Mouse (Mus musculus): ENCODE data around the gene Rnaset2a. TPM values are rescaled to one million over a fixed set of nuclear protein-coding genes. Genes with fewer than 3 reads are reported as not detected.
"Not testable (repeated sequence)": the region's sequence is repeated elsewhere in the genome, so short reads cannot be mapped to it uniquely, and the experiment has no call there.

The Rnaset2a gene
- total RNA-seq (2021): 1 to 10 TPM; 3.7 to 4.7 TPM
- long read RNA-seq, experiment 1, transcript Rnaset2a-201 (9 exons, 1,793 nt): major isoform, 6 of 9 reads
- long read RNA-seq, experiment 1, partial matches to known transcripts: 0 of 9 reads
- long read RNA-seq, experiment 1, other reads (novel, unspliced or antisense): 1 of 9 reads
- long read RNA-seq, experiment 2, partial matches to known transcripts: 1 of 5 reads
- long read RNA-seq, experiment 2, other reads (novel, unspliced or antisense): 1 of 5 reads

DNA sequence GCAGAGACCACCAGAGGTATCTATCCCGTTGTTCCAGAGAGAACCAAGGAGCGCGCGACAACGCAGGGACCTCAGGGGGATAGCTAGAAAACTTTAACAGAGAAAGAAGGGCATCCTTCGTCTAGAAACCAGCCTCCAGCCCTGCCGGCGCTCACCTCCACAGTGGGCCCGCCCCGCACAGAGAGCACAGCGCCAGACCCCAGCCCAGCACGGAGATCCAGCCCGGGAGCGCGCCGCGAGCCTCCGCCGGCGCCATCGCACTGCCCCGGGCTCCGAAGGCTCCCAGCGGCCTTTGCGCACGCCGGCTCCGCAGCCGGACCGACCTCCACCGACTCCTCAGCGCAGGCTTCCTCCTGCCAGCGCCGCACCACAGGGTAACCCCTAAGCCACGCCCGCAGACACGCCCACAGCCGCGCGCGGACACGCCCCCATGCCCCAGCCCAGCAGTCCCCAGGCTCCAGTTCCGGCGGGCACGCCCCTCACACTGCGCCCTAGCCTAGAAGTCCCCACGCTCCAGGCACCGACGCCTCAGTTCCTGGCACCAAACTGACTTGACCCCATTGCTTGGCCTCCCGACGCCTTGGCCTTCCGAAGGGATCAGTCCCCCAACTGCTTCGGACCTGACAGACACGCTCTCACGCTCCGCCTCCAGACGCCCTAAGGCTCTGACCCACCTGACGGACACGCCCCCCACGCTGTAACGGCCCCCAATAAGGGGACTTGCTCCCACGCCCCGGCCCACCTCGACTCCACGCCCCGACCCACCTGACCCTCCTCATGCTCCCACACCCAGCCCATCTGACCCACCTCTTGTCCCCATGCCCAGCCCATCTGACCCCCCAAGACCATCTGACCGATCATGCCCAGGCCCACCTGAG lies at the start of gene Rnaset2a, which contains the start of gene Gm49673:
Gene Rnaset2a, minus strand, starts transcription at position 659 of the 878 bp plus-strand sequence.
Gene Gm49673, minus strand, starts transcription at position 350 of the 878 bp plus-strand sequence.
- DNase-seq (ENCODE audit: extremely low spot score in 1 of 2, low spot score in 2 of 2); intact Hi-C loops (cut with DNase I); H3K27ac ChIP-seq: not testable (repeated sequence)
- H3K4me3 ChIP-seq: peak within 1 kb of the TSS; percentile 52

- TF ChIP-seq CTCF (IDR thresholded peaks at IDR 0.05): peak; percentile 40
- no peak overlapping the region for H3K27ac ChIP-seq
- no peak for DNase-seq (ENCODE audit: extremely low spot score in 1 of 2, low spot score in 2 of 2)
- no peak overlapping the region for H3K4me3 ChIP-seq
- intact Hi-C loops (cut with DNase I): loop anchor here (5.0 kb wide), 1 partner anchor 105 kb away; no protein-coding TSS in a partner anchor
Observed at GRCm38 (mm10) chr17:8197652-8198051, 49.8 kb upstream of the Rnaset2a start.

GRCm38 (mm10) chr17:8195685-8196376 lies 47.9 kb upstream of the Rnaset2a start:
- no peak for DNase-seq (ENCODE audit: extremely low spot score in 1 of 2, low spot score in 2 of 2)
- Histone ChIP-seq H3K27ac (no peak overlapping the region), H3K4me3 (no peak overlapping the region)
- intact Hi-C loops (cut with DNase I): loop anchor here (5.0 kb wide), 1 partner anchor 106 kb away; no protein-coding TSS in a partner anchor
- no peak for TF ChIP-seq CTCF (IDR thresholded peaks at IDR 0.05)

GRCm38 (mm10) chr17:8193678-8194077 lies 45.8 kb upstream of the Rnaset2a start:
- no peak overlapping the region for H3K27ac ChIP-seq
- no peak overlapping the region for H3K4me3 ChIP-seq
- intact Hi-C loops (cut with DNase I): no loop called here
- DNase-seq (ENCODE audit: extremely low spot score in 1 of 2, low spot score in 2 of 2): no peak
- TF ChIP-seq CTCF (IDR thresholded peaks at IDR 0.05): no peak

DNA sequence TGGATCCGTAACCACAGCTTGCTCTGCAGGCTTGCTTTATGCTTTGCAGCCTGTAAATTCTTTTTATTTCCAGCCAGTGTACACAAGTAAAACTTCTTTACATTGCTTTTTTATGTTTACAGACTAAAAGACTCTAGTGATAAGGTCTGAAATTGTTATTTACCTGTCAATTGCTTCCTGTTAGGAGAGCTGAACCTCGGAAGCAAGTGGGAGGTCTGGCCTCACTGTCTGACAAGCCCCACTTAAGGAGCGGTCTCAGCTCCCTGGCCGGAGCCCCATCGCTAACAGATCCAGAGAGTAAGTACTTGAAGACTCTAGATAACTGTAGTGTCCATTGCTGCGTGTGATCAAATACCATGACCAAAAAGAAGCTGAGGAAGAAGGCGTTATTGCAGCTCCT lies 36.3 kb upstream of the Rnaset2a start:
- intact Hi-C loops (cut with DNase I): no loop called here
- no peak for DNase-seq (ENCODE audit: extremely low spot score in 1 of 2, low spot score in 2 of 2)
- TF ChIP-seq CTCF (IDR thresholded peaks at IDR 0.05): no peak
- Histone ChIP-seq H3K4me3 (no peak overlapping the region), H3K27ac (no peak overlapping the region)

GRCm38 (mm10) chr17:8183815-8184214 lies 35.9 kb upstream of the Rnaset2a start:
- no peak for DNase-seq (ENCODE audit: extremely low spot score in 1 of 2, low spot score in 2 of 2)
- Histone ChIP-seq H3K27ac (no peak overlapping the region), H3K4me3 (no peak overlapping the region)
- intact Hi-C loops (cut with DNase I): no loop called here
- no peak for TF ChIP-seq CTCF (IDR thresholded peaks at IDR 0.05)

GRCm38 (mm10) chr17:8177090-8177489 lies 29.2 kb upstream of the Rnaset2a start:
- no peak overlapping the region for H3K27ac ChIP-seq
- no peak for TF ChIP-seq CTCF (IDR thresholded peaks at IDR 0.05)

DNA sequence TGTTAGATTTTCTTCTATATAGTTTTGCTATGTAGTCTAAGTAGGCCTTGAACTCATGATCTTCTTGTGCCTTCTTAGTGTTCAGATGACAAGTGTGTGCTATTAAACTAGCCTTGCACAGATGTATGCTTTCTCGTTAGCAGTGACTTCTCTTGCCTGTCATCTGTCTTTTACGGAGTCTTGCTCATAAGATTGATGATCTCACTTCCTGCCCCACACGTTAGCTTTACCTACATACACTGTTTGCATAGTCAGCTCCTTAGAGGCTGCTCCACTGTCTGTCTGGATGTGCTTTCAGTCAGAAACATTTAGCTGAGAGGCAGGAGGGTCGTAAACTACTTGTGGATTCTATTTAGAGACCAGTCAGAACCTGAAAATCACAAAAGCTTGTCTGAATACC lies 23.2 kb upstream of the Rnaset2a start:
- DNase-seq (ENCODE audit: extremely low spot score in 1 of 2, low spot score in 2 of 2): no peak
- intact Hi-C loops (cut with DNase I): no loop called here
- no peak for TF ChIP-seq CTCF (IDR thresholded peaks at IDR 0.05)
- Histone ChIP-seq H3K4me3 (no peak overlapping the region), H3K27ac (no peak overlapping the region)

More at GRCm38 (mm10) chr17:8177090-8177489, 29.2 kb upstream of the Rnaset2a start:
- intact Hi-C loops (cut with DNase I): no loop called here
- DNase-seq (ENCODE audit: extremely low spot score in 1 of 2, low spot score in 2 of 2): no peak
- no peak overlapping the region for H3K4me3 ChIP-seq

GRCm38 (mm10) chr17:8170331-8170730 lies 22.4 kb upstream of the Rnaset2a start:
- no peak for TF ChIP-seq CTCF (IDR thresholded peaks at IDR 0.05)
- Histone ChIP-seq H3K27ac (no peak overlapping the region), H3K4me3 (no peak overlapping the region)
- intact Hi-C loops (cut with DNase I): no loop called here
- DNase-seq (ENCODE audit: extremely low spot score in 1 of 2, low spot score in 2 of 2): no peak

- H3K27ac ChIP-seq; H3K4me3 ChIP-seq; intact Hi-C loops (cut with DNase I); DNase-seq (ENCODE audit: extremely low spot score in 1 of 2, low spot score in 2 of 2): not testable (repeated sequence)
Observed at GRCm38 (mm10) chr17:8167436-8167835, 19.5 kb upstream of the Rnaset2a start.

GRCm38 (mm10) chr17:8166454-8166853 lies 18.6 kb upstream of the Rnaset2a start:
- H3K27ac ChIP-seq; intact Hi-C loops (cut with DNase I); DNase-seq (ENCODE audit: extremely low spot score in 1 of 2, low spot score in 2 of 2): not testable (repeated sequence)
- H3K4me3 ChIP-seq: peak overlapping the region; percentile 50

- intact Hi-C loops (cut with DNase I); DNase-seq (ENCODE audit: extremely low spot score in 1 of 2, low spot score in 2 of 2); H3K27ac ChIP-seq: not testable (repeated sequence)
- H3K4me3 ChIP-seq: peak overlapping the region; percentile 50
Observed at GRCm38 (mm10) chr17:8165977-8166376, 18.1 kb upstream of the Rnaset2a start.

DNA sequence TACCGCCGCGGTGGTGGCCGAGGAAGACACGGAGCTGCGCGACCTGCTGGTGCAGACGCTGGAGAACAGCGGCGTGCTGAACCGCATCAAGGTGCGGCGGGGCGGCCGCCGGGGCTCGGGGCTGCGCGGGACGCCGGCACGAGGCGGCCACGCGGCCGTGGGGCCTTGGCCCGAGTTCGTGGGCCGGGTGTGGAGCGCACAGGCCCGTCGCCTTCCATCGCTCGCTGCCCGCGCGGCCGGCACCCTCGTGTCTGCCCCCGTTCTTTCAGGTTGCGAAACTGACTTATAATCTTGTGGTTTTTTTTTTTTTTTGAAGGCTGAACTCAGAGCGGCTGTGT lies 17.7 kb upstream of the Rnaset2a start:
- H3K27ac ChIP-seq; intact Hi-C loops (cut with DNase I): not testable (repeated sequence)
- peak; percentile 35 to 37 for DNase-seq (ENCODE audit: extremely low spot score in 1 of 2, low spot score in 2 of 2)
- peak overlapping the region; percentile 50 for H3K4me3 ChIP-seq

DNA sequence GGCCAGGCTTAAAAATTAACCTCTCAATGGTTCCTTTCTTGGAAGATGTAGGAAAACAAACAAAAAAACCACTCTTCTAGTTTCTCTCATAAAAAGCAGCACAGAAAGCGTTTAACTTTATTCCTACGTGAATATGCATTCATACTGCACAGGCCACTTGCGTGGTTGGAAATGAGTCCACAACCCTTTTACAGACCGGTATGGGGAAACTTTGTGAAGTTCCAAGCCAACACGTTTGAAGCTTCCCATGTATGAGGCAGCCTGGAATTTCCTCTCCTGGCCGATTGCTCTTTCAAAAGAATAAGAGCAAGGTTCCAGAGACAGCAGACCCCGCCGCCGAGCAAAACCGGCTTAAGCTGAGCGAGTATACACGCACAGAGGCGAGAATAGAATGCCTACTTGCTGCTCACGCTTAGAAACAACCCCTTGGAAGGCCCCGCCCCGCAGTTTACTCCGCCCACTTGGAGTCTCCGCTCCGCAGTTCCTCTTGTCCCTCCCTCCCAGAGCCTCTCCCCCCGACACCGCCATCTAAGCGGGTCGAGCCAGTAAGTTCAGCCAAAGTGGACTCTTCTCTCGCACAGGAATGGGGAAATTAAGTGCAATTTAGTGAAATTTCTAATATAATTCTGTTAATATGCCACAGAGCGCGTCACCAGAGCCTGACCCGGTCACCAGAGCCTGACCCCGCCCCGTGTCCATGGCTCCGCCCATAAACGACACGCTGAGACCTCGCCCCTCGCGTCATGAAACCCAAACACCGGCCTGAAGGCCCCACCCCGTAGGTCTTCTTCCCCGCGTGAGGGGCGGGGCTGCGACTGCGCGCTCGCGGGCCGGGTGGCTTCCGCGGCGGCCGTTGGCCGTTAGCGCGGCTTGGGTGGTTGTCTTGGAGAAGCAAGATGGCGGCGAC lies 17.1 kb upstream of the Rnaset2a start, which contains the start of gene Fgfr1op:
Gene Fgfr1op, plus strand, starts transcription at position 801 of the 907 bp plus-strand sequence.
- peak; percentile 58 to 70 for DNase-seq (ENCODE audit: extremely low spot score in 1 of 2, low spot score in 2 of 2)
- intact Hi-C loops (cut with DNase I): not testable (repeated sequence)
- H3K4me3 ChIP-seq: peak within 1 kb of the TSS; percentile 50
- peak within 1 kb of the TSS; percentile 82 for H3K27ac ChIP-seq
